Mouse (Mus musculus) left cerebral cortex, postnatal 4 days (tissue): Measurements from ENCODE around the gene Rps17. TPM values are rescaled to one million over a fixed set of nuclear protein-coding genes. Genes with fewer than 3 reads are reported as not detected.

Source experiments
- DNase-seq: peaks from one replicate; pipeline ENCODE4 v3.0.0-alpha.2; 2022
- intact Hi-C: fragments of 180-260 bp; cut with DNase I; formaldehyde crosslinking; loops from one replicate; pipeline ENCODE4 v1.15.1; 2025
- total RNA-seq, 2 experiments: library from RNA; stranded (reverse); gene quantifications; 2 replicates each; pipeline ENCODE4 v1.2.3; 2021

The Rps17 gene
- total RNA-seq, 2 experiments from 2014 or later: 830 to 890 TPM

GRCm38 (mm10) chr7:81335705-81336431 is 9.2 kb downstream of the Rps17 start:
- intact Hi-C loops: no loop called here
- DNase-seq: no peak

GRCm38 (mm10) chr7:81331851-81332250 is 13.2 kb downstream of the Rps17 start:
- intact Hi-C loops: no loop called here
- no peak for DNase-seq

DNA sequence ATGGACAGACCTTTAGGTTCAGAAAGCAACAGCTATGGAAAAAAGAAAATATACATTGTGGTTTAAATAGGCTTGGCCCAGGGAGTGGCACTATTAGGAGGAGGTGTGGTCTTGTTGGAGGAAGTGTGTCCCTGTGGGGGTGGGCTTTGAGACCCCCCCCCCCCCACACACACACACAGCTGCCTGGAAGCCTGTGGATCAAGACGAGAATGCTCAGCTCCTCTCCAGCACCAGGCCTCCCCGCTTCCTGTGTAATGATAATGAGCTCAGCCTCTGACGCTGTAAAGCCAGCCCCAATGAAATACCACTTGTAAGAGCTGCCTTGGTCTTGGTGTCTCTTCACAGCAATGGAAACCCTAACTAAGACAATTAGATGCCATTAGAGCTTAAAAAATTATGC is 14.3 kb downstream of the Rps17 start:
- intact Hi-C loops: no loop called here

GRCm38 (mm10) chr7:81327661-81328060 is 17.4 kb downstream of the Rps17 start:
- no peak for DNase-seq
- intact Hi-C loops: no loop called here

More for the DNA sequence above, 14.3 kb downstream of the Rps17 start:
- DNase-seq: no peak

- DNase-seq: no peak
Observed at GRCm38 (mm10) chr7:81326859-81327258, 18.2 kb downstream of the Rps17 start.

DNA sequence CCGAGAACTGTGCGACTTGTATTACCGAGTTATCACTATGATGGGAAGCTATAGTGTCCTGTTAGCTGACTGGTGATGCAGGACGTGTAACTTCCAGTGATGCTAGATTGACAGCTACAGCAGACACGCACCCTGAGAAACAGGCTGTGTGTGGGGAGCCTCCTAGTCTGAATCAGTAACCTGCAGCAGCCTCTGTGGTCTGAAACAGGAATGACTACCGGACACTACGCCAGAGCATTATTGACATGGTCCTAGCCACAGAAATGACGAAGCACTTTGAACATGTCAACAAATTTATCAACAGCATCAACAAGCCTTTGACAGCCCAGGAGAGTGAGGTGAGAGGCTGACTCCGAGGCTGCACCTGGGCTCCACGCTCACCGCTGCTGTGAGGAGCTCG is 19.0 kb downstream of the Rps17 start:
- intact Hi-C loops: no loop called here

More at GRCm38 (mm10) chr7:81326859-81327258, 18.2 kb downstream of the Rps17 start:
- intact Hi-C loops: no loop called here

DNA sequence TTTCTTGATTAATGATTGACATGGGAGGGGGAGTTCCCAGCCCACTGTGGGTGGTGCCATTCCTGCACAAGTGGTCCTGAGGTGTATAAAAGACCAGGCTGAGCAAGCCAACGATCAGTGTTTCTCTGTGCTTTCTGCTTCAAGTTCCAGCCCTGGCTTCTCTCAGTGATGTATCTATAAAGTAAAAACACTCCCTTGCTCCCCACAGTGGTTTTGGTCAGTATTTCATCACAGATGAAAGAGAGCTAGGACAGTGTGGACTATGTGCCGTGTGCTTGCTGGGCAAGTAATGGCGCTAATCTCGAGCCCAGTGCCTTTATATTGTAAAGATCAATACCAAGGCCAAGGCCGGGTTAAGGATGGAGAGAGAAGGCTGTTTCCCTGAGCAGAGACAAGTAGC is 23.3 kb downstream of the Rps17 start:
- intact Hi-C loops: loop anchor here (5.0 kb wide), 1 partner anchor 154 kb away; no protein-coding TSS in a partner anchor
- no peak for DNase-seq

More for the DNA sequence above, 19.0 kb downstream of the Rps17 start:
- no peak for DNase-seq

DNA sequence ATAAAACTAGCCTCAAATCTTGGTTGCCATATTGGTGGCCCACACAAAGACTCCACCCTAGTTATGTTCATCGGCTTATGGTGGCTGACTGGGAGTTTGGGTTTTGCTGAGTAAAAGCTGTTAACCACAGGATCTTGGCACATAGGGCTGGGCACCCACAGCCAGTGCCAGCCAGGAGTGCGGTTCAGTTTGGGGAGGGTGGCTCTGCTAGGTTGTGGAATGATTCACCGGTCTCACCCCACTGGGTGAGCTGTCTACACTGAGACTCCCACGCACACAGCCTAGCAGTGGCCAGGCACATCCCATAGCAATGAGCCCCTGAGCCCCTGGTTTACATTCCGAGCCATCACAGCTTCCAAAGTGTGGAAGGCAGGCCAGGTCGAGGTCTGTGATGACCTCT is 25.3 kb downstream of the Rps17 start:
- intact Hi-C loops: loop anchor here (5.0 kb wide), 1 partner anchor 152 kb away; no protein-coding TSS in a partner anchor

GRCm38 (mm10) chr7:81315583-81315982 is 29.5 kb downstream of the Rps17 start:
- no peak for DNase-seq
- intact Hi-C loops: no loop called here

More for the DNA sequence above, 25.3 kb downstream of the Rps17 start:
- no peak for DNase-seq

- intact Hi-C loops: no loop called here
- no peak for DNase-seq
Observed at GRCm38 (mm10) chr7:81311581-81311980, 33.5 kb downstream of the Rps17 start.

- intact Hi-C loops: no loop called here
- DNase-seq: no peak
Observed at GRCm38 (mm10) chr7:81311130-81311529, 33.9 kb downstream of the Rps17 start.

DNA sequence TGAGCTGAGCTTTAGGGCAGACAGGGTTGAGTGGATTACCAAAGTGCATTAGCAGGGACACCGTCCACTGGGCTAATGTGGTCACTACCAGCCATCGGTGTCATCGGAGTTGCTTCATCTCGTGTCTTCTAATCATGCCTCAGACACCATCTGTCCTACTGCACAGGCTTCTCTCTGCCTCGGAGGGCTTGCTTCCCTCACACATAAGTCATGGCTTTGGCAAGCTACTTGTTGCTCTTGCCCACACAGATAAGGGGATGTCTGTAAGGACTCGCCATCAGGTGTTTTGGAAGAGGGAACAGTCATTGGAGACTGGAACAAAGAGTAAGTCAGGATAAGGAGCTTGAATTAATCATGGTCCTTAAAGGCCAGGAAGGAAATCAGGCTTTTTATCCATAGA is 35.8 kb downstream of the Rps17 start:
- no peak for DNase-seq
- intact Hi-C loops: no loop called here

- intact Hi-C loops: no loop called here
- DNase-seq: peak; percentile 19
Observed at GRCm38 (mm10) chr7:81307735-81308134, 37.3 kb downstream of the Rps17 start.

- no peak for DNase-seq
- intact Hi-C loops: no loop called here
Observed at GRCm38 (mm10) chr7:81304675-81305074, 40.4 kb downstream of the Rps17 start.

DNA sequence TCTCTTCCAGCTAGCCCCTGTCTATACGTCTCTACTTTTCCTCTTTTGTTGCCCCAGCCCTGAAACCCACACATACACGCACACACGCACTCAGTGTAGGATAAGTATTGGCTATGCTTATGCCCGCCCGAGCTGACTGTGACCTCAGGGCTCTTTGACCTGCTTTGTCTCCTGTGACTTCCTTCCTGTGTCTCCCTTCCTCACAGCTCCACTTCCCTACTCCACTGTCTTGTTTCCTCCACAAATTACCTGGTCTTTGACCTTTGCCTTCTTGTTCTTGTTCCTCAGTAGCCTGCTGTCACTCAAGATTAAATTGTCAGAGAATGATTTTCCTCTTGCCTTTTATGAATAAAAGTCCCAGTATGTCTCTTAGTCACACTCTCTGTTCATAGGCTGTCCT is 41.0 kb downstream of the Rps17 start:
- intact Hi-C loops: no loop called here
- no peak for DNase-seq

- intact Hi-C loops: no loop called here
- DNase-seq: no peak
Observed at GRCm38 (mm10) chr7:81303682-81304081, 41.4 kb downstream of the Rps17 start.

DNA sequence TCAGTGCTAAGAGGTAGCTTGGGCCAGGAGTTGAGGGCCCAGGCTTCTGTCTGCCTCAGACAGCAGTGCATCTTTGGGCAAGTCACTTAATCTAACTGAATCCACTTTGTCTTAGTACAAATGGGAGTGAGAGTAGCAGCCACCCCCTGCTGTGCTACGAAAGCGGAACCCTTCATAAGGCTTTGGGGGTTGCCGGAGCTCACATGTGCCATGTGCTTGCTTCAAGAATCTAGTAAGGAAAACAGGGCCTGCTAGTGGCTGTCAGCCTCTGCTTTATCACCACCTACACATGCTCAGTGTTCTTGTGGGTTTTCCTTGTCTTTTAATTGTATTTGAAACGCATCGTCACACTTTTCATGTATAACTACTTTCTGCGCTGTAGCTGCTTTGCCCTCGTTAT is 43.7 kb downstream of the Rps17 start:
- no peak for DNase-seq
- intact Hi-C loops: no loop called here

DNA sequence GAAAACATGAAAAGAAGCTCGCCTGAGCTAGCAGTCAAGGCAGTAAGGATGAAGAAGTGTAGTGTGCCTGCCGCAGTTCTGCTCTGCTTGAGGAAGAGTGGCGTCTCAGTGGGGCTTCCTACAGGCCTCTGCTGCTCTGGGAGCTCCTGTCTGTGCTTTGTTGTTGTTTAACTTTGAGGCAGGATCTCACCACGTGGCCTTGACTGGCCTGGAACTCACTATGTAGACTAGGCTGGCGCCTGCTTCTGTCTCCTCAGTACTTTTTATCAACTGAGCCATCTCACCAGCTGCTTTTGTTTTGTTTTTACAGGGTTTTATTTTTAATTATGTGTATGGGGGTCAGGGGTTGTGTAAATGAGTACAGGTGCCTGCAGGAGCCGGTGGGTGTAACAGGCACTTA is 46.8 kb downstream of the Rps17 start:
- no peak for DNase-seq
- intact Hi-C loops: no loop called here

- no peak for DNase-seq
- intact Hi-C loops: no loop called here
Observed at GRCm38 (mm10) chr7:81295169-81295568, 49.9 kb downstream of the Rps17 start.
